ENCODE assay signal across 9 mouse cellular contexts in genomic region chr7:80832191-80832590, GRCm38 (mm10). TPM values are rescaled to one million over a fixed set of nuclear protein-coding genes. Genes with fewer than 3 reads are reported as not detected.
DNase-seq lines count a peak whose midpoint lies in the region.
"Had no signal": no experiment of that assay in that cellular context is flagged by ENCODE, and none has a peak within 500 bp of the region (broad histone marks: within the 10 kb centered on the region; RNA-seq: fewer than 3 reads in every experiment).

No protein-coding gene starts in this region.

- intact Hi-C loops in heart, postnatal 14 days (cut with DNase I), result no loop called here
- intact Hi-C loops in left cerebral cortex, postnatal 25 days (cut with DNase I), result no loop called here

- DNase-seq in adrenal gland, postnatal 10 days, result peak; percentile 16
- DNase-seq in adrenal gland, adult 2 months, result no peak
- DNase-seq in A20 (ENCODE audit: low read depth, low spot score), result peak; percentile 60
- DNase-seq in heart, postnatal 14 days, result peak; percentile 56 to 65
- DNase-seq in lung, postnatal 4 days, result peak; percentile 73 to 81
- DNase-seq in layer of hippocampus, adult 11-12 months (ENCODE audit: low spot score), result no peak
- no peak for DNase-seq in layer of hippocampus, postnatal 36 days
- DNase-seq in left cerebral cortex, postnatal 25 days (ENCODE audit: low spot score in 2 of 2), result no peak
- DNase-seq: cerebellum, adult 9-11 months had no signal

RNA-seq across cellular contexts. Expression of gene Iqgap1, which starts 6.4 kb away (rescaled TPM):
- total RNA-seq in adrenal gland, postnatal 10 days (2021), result 10 to 100 TPM; 76.2 to 86.8 TPM
- 10 to 100 TPM; 84.8 to 88.4 TPM for total RNA-seq in adrenal gland, adult 2 months (2021)
- 15.7 and 19.1 TPM in 2 replicates for polyA plus RNA-seq in adrenal gland, adult 2 months (2012; rRNA removed)
- total RNA-seq in heart, postnatal 14 days (2021), result 10 to 100 TPM; 60.2 to 61.0 TPM
- total RNA-seq in layer of hippocampus, postnatal 36 days (2021), result 10 to 100 TPM; 19.5 to 23.9 TPM
- total RNA-seq in left cerebral cortex, postnatal 25 days (2021), result 10 to 100 TPM; 20.3 to 22.0 TPM

RNA-seq across cellular contexts. Expression of gene Zscan2, which starts 28.5 kb away (rescaled TPM):
- total RNA-seq in adrenal gland, postnatal 10 days (2021), result 1 to 10 TPM; 6.5 to 6.8 TPM
- total RNA-seq in adrenal gland, adult 2 months (2021), result 1 to 10 TPM; 4.6 to 6.6 TPM
- polyA plus RNA-seq in adrenal gland, adult 2 months (2012; rRNA removed), result 4.0 and 4.4 TPM in 2 replicates
- total RNA-seq in heart, postnatal 14 days (2021), result 1 to 10 TPM; 5.2 to 7.0 TPM
- 10 to 100 TPM; 12.9 to 13.2 TPM for total RNA-seq in layer of hippocampus, postnatal 36 days (2021)
- 10 to 100 TPM; 11.5 to 15.5 TPM for total RNA-seq in left cerebral cortex, postnatal 25 days (2021)

Comparison
In these comparisons a context has a peak if more than half of its experiments do, and no peak if none do; other contexts are left out.
1. DNase-seq: peak in adrenal gland, postnatal 10 days (single experiment), A20 (single experiment), heart, postnatal 14 days (2 of 2) and lung, postnatal 4 days (2 of 2); none in adrenal gland, adult 2 months (single experiment), layer of hippocampus, adult 11-12 months (single experiment), layer of hippocampus, postnatal 36 days (0 of 2) and left cerebral cortex, postnatal 25 days (0 of 2).